Mouse (Mus musculus): ENCODE results near the gene Stxbp4.

Stxbp4 gene

DNA sequence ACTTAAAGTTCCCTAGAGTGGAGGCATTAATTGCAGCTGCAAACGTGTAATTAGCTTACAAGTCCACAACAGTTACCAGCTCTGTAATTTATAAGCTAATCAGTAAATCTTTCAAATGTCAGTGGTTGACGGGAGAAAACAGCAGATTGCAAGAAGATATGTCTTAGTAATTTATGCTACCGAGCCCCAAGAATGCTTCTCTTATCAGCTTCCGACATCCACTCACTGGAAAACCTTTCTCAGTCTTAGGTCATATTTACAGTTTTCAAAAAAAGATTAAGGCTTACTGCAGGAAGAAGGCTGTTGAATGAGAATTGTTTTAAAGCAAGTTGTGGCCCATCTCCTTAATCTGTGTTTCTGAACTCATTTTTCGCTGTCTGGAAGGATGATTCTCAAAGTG lies 83.9 kb downstream of the Stxbp4 start:
- no peak for DNase-seq

DNA sequence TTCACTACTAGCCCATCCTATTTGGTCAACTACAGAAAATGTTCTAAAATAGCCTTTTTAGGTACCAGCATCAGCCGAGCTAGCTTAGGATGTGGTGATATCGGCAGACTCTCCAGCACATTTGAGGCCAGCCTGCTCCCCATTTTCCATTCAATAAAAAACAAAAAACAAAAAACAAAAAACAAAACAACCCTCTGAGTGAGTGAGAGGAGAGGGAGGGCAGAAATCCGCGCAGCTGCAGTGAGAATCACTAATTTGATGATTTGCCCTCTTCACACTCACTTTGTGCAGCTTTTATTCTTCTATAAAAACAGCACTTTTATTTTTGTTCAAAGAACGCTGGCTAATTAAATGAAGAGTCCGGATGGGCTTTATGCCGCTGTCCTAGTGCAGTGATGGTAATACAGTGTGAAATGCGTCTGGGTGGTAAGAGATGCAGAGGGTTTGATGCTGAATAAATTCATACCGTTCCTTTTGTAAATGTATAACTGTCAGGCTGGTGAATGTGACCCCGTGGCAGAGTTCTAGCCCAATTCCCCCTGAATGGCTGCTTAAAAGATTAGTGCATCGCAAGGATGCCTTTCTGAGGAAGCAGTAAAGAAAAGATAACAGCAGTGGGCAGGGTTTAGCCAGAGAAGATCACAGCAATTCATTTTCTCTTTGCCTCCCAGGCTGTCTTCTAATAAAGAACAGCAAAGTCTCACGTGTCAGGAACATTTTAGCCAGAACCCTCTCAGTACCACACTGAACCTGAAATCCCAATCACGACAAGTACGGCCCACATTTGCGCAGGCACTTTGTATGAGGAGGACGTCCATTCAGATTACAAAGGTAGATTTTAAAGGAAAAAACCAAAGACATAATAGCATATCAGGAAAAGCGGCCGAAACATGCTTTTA lies 85.3 kb downstream of the Stxbp4 start:
- DNase-seq: no peak

- no peak for DNase-seq
These were observed 89.3 kb downstream of the Stxbp4 start for GRCm38 (mm10) chr11:90548560-90548959.

DNA sequence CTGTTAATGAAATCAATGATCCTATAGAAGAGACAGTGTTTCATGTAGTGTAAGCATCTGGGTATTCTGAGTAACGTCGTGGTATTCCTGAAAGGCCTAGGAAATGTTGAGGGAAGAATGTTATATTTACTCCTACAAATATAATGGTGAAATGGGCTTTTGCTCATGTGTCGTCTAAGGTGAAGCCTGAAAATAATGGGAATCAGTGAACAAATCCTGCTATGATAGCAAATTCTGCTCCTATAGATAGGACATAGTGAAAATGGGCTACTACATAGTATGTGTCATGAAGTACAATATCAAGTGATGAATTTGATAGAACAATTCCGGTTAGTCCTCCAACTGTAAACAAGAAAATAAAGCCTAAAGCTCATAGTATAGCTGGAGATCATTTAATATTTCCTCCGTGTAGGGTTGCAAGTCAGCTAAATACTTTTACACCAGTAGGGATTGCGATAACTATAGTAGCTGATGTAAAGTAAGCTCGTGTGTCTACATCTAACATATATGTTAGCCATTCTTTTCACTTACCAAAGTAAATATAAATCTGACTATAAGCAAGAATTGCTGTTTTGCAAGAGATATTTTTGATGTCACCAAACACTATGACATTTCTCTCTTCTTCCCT lies 99.1 kb downstream of the Stxbp4 start:
- no peak for DNase-seq

DNA sequence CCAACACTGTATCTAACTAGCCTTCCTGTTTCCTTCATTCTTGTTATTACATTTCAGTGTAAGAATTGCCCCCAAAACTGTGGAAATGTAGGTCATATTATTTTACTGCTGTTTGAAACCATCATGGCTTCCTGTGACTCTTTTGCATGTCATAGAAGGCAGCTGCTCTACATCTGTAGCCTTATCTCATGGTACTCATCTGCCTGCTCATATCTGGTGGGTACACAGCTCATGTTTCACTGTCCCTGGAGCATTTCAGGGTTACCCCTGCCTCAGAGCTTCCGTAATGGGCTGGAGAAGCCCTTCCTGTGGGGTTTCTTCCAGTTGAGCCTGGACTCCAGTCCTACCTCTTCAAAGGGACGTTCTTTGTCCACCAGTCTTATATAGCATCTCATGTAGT lies 112.6 kb downstream of the Stxbp4 start:
- peak; percentile 25 to 49 for DNase-seq

- no peak for DNase-seq
These were observed 116.8 kb downstream of the Stxbp4 start for GRCm38 (mm10) chr11:90521040-90521439.

- DNase-seq: no peak
These were observed 120.1 kb downstream of the Stxbp4 start for GRCm38 (mm10) chr11:90517750-90518149.

- DNase-seq: peak in 1 of 2 experiments; percentile 10
These were observed 125.2 kb downstream of the Stxbp4 start for GRCm38 (mm10) chr11:90512538-90513219.

DNA sequence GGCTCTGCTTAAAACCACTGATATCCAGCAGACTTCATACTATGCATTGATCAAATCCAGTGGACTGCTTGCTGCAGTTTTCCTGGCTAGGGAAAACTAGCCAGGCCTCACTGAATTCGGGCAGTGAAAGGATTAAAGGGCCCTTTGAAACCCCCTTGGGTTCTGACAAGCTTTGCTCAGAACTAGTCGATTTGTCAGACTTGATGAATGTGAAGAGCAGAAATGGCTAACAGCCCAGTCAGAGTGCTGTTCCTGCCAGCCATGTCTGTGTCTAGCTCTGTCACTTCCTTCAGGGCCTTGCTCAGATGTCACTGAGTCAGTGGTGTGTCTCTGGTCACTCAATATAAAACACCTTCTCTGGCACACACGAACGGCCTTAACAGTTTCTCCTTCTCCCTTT lies 136.0 kb downstream of the Stxbp4 start:
- no peak for DNase-seq

GRCm38 (mm10) chr11:90499918-90500317 lies 138.0 kb downstream of the Stxbp4 start:
- DNase-seq: no peak

GRCm38 (mm10) chr11:90498461-90498860 lies 139.4 kb downstream of the Stxbp4 start:
- DNase-seq: no peak

- DNase-seq: no peak
These were observed 142.9 kb downstream of the Stxbp4 start for GRCm38 (mm10) chr11:90494981-90495380.

GRCm38 (mm10) chr11:90492511-90492910 lies 145.4 kb downstream of the Stxbp4 start:
- no peak for DNase-seq

DNA sequence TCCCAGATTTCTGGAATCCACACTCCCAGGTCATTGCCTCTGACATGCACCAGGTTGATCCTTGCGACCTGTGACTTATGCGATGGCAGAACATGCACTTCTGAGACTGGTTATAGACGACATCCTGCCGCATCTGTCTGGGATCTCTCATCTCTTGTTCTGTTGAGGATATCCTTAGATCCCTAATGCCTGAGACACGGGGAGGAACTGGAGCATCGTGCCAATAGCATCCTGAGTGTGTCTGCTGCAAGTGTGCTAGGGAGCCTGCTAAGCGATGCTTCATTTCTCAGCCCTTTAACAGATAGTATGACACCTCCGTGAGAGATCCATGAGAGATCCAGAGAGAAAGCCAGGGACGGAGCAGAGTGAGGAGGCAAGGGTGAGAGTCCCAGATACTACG lies 148.7 kb downstream of the Stxbp4 start:
- no peak for DNase-seq

- no peak for DNase-seq
These were observed 150.2 kb downstream of the Stxbp4 start for GRCm38 (mm10) chr11:90487686-90488085.

GRCm38 (mm10) chr11:90484750-90485637 lies 152.9 kb downstream of the Stxbp4 start:
- DNase-seq: no peak

GRCm38 (mm10) chr11:90483766-90484165 lies 154.1 kb downstream of the Stxbp4 start:
- DNase-seq: no peak

GRCm38 (mm10) chr11:90481828-90482227 lies 156.1 kb downstream of the Stxbp4 start:
- no peak for DNase-seq

DNA sequence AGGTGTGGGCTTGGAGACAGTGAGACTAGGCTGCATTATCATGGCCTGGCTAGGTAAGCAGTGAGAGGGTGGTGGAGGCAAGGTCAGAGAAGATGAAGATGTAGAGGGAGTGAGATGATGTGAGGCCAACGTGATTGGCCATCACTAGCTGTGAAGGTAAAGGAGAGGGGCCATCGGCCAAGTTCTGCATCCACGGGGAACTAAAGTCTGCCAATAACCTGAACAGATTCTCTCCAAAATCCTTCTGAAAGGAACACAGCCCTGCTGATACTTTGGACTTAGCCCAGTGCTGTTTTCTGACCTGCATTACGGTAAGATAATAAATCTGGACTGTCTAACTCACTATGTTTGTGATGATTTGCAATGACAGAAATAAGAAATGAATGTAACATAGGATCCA lies 167.6 kb downstream of the Stxbp4 start:
- no peak for DNase-seq

- no peak for DNase-seq
These were observed 173.8 kb downstream of the Stxbp4 start for GRCm38 (mm10) chr11:90464046-90464595.

DNA sequence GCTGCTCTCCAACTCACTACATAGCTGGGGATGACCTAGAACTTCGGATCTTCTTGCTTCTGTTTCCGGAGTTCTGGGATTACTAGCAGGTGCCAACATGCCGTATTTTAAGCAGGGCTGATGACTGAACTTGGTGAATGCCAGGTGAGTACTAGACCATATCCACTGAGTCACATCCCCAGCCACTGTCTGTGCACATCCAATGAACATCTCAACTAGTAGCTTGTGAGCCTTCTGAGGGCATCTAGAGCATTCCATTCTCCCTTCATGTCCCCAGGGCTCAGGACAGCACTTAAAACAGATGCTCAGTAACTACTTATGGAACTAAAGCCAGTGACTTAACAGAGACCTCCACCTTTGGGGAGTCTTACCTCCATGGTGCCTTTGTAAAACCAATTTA lies 177.4 kb downstream of the Stxbp4 start:
- no peak for DNase-seq

- no peak for DNase-seq
These were observed 185.8 kb downstream of the Stxbp4 start for GRCm38 (mm10) chr11:90452134-90452533.

Data from thymus, postnatal 36 days (tissue).